Mouse (Mus musculus) heart, embryonic 14.5 days (tissue): ENCODE results near the gene Zcchc2. TPM values are rescaled to one million over a fixed set of nuclear protein-coding genes. Genes with fewer than 3 reads are reported as not detected.

Source experiments
- ATAC-seq: fragments of 200-750 bp; cut with Nextera tagmentation; 2 replicates; pipeline ENCODE4 v1.8.0; 2017; ENCODE audit warnings: low read depth, moderate TSS enrichment; ENCODE audit not compliant: insufficient number of reproducible peaks, insufficient read depth, low FRiP score
- H3K27ac ChIP-seq, 2 experiments: fragments of 200-500 bp in 1 of 2; fragments of 300-500 bp in 1 of 2; sonication (generic) in 1 of 2; replicated peaks in 1 of 2; 2 replicates each; pipeline ENCODE4 v1.5.1; 2012 to 2014; ENCODE audit warnings: low read depth in 2 of 2, low read length in 2 of 2, control low read depth in 1 of 2, mild to moderate bottlenecking in 1 of 2, mixed read lengths in 1 of 2; ENCODE audit not compliant: control insufficient read depth in 1 of 2, insufficient read depth in 1 of 2
- H3K27me3 ChIP-seq: fragments of 300-500 bp; sonication (generic); 2 replicates; pipeline ENCODE4 v1.6.1; 2014; ENCODE audit warnings: mild to moderate bottlenecking, low read length, control low read depth; ENCODE audit not compliant: control insufficient read depth, insufficient read depth
- H3K36me3 ChIP-seq: fragments of 300-500 bp; sonication (generic); 2 replicates; pipeline ENCODE4 v1.6.1; 2014; ENCODE audit warnings: mild to moderate bottlenecking, control low read depth, low read length, mixed read lengths; ENCODE audit not compliant: control insufficient read depth, insufficient read depth
- H3K4me1 ChIP-seq, 2 experiments: fragments of 200-500 bp in 1 of 2; fragments of 300-500 bp in 1 of 2; sonication (generic) in 1 of 2; 2 replicates each; pipeline ENCODE4 v1.6.1; 2012 to 2014; ENCODE audit warnings: low read length in 2 of 2, control low read depth in 1 of 2, mixed read lengths in 1 of 2; ENCODE audit not compliant: control insufficient read depth in 2 of 2, insufficient read depth in 2 of 2
- H3K4me2 ChIP-seq: fragments of 300-500 bp; sonication (generic); 2 replicates; pipeline ENCODE4 v1.6.1; 2014; ENCODE audit warnings: mild to moderate bottlenecking, low read length
- H3K4me3 ChIP-seq, 2 experiments: fragments of 200-500 bp in 1 of 2; fragments of 300-500 bp in 1 of 2; sonication (generic) in 1 of 2; 2 replicates each; pipeline ENCODE4 v1.5.1; 2012 to 2014; ENCODE audit warnings: low read length in 2 of 2, mild to moderate bottlenecking in 2 of 2, control low read depth in 1 of 2, low read depth in 1 of 2, moderate library complexity in 1 of 2; ENCODE audit not compliant: control insufficient read depth in 1 of 2, insufficient read depth in 1 of 2
- H3K9ac ChIP-seq: fragments of 300-500 bp; sonication (generic); 2 replicates; pipeline ENCODE4 v1.6.1; 2014; ENCODE audit warnings: mild to moderate bottlenecking, low read length
- H3K9me3 ChIP-seq: fragments of 300-500 bp; sonication (generic); 2 replicates; pipeline ENCODE4 v1.6.1; 2016; ENCODE audit warnings: low read length, control low read depth; ENCODE audit not compliant: control insufficient read depth
- WGBS: fragments of 180-500 bp; shearing (Covaris S2); extraction: QIAGEN DNeasy Blood & Tissue Kit; methylation state at CpG from one replicate; pipeline ENCODE4 v1.1.7; 2014; 5-methylcytosine and 5-hydroxymethylcytosine counted together
- polyA plus RNA-seq: library from polyadenylated mRNA; unstranded; fragments of >200 nt; fragmentation: Nextera tagmentation; extraction: Ambion mirVana; gene quantifications from 2 replicates; pipeline ENCODE4 v1.2.1, GENCODE M21; 2014

Zcchc2 gene
- polyA plus RNA-seq, 1 experiment from 2014 or later, result 2.3 TPM

DNA sequence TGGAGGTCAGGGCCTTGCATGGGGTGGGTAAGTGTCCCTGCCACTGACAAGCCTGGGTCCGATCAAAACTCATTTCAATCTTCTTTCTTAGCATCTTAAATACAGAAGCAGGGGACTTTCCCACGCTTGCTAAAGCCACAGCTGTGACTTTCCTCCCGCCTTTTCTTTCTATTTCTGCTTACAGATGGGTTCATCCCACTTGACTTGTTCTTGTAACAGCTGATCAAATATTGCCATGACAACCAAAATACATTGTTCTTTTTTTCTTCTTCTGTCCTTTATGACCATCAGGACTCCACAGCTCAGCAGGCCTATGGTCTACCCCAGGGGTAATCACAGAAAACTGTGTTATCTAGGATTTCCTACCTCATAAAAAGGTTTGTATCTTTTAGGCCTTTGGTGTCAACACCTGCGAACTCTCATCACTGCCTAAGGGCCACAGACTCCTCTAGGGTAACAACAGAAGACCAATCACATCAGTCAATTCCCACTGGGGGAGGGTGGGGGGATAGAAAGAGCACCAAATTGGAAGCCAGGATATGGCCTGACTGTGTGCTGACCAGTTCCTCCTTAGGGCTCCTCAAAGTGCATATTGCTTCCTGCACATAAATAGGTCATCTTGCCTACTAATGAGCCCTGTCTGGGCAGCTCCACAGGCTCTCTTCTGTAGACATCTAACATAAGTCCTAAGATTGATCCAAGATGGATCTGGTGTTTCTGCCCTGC is 71.1 kb downstream of the Zcchc2 start:
- 85% methylated on average over 4 of the region's 4 CpGs for WGBS
- Histone ChIP-seq H3K9me3 (no peaks in the 10 kb centered on the region), H3K4me2 (no peak overlapping the region), H3K4me1 (peaks cover 6 to 19% of the 10 kb centered on the region in 2 experiments), H3K4me3 (no peak overlapping the region), H3K27me3 (no peaks in the 10 kb centered on the region), H3K9ac (no peak overlapping the region), H3K27ac (no peak overlapping the region), H3K36me3 (no peaks in the 10 kb centered on the region)
- no peak for ATAC-seq

DNA sequence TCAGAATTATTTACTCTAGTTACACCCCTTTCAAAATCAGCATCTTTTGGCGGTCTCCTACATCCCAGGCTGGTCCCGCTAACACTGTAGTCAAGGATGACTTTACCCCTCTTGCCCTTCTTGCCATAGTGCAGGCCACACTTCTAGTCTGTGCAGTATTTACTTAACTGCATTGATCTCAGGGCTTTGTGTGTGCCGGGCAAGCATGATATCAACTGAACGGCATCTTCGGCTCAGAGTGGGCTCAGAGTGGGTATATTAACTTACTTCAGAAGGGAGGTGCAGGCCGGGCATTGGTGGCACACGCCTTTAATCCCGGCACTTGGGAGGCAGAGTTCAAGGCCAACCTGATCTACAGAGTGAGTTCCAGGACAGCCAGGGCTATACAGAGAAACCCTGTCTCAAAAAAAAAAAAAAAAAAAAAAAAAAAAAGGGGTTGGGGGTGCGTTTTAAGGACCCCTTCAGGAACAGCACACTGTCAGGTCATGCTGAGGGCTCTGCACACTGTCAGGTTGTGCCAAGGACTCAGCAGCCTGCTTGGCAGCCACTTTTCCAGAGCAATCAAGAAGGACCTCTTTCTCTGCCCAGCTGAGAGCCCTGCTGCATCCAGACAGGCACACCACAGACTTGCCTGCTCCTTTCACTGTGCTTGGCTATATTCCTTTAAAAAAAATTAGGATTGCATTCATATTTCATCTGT is 72.8 kb downstream of the Zcchc2 start:
- WGBS, result 90% methylated on average over 9 of the region's 9 CpGs
- ATAC-seq, result no peak

DNA sequence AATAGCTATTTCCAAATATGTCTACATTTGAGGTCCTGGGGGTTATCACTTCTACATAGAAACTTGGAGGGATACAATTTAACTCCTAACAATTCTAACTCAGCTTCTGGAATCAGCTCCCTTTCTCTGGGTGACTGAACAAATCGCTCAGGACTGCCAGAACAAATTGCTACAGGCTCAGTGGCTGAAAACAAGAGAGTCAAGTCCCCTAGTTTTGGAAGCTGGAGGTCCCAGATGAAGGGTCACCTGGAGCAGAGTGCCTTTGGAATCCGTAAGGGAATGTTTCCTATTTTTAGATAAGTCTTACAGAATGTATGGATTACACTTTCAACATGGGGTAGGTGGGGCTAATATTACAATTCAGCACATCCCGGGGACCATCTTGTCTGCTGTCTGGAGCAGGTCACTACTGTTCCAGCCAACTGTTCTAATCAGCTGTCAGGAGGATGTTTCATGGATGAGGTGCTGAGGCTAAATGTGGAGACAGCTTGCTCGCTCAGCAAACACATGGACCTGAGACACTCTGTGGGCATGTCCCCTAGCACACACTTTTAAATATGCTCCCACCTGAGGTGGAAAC is 73.5 kb downstream of the Zcchc2 start:
- Histone ChIP-seq H3K4me1 (peaks cover 6 to 19% of the 10 kb centered on the region in 2 experiments), H3K27ac (no peak overlapping the region; a peak in 1 of 4 replicates), H3K36me3 (no peaks in the 10 kb centered on the region), H3K9me3 (no peaks in the 10 kb centered on the region), H3K27me3 (no peaks in the 10 kb centered on the region), H3K4me3 (no peak overlapping the region), H3K4me2 (no peak overlapping the region; the same call in 1 of the 2 replicates), H3K9ac (no peak overlapping the region)
- ATAC-seq, result no peak
- 37% methylated on average over 4 of the region's 4 CpGs for WGBS

More for the DNA sequence above, 72.8 kb downstream of the Zcchc2 start:
- Histone ChIP-seq H3K9me3 (no peaks in the 10 kb centered on the region), H3K4me1 (peaks cover 6 to 19% of the 10 kb centered on the region in 2 experiments), H3K4me2 (no peak overlapping the region), H3K27ac (no peak overlapping the region), H3K4me3 (no peak overlapping the region), H3K27me3 (no peaks in the 10 kb centered on the region), H3K36me3 (no peaks in the 10 kb centered on the region), H3K9ac (no peak overlapping the region)

DNA sequence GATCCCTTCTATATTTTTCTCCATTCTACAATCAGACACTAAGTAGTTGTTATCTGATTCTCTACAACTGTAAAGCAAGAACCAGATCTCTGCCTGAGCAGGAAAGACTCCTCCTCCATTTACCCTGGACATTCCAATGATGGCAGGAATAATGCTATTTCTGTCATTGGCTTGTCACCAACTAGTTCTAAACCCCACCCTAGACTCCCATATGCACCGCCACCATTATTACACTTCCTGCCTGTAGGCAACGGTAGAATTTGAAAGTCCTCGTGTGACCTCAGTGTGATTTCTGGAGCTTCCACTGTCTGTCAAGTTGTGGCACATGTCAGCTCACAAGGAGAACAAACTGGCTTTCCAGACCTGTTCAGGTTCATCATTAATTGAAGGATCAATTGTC is 74.1 kb downstream of the Zcchc2 start:
- Histone ChIP-seq H3K27me3 (no peaks in the 10 kb centered on the region), H3K4me3 (no peak overlapping the region), H3K9me3 (no peaks in the 10 kb centered on the region), H3K4me1 (peaks cover 6 to 19% of the 10 kb centered on the region in 2 experiments), H3K9ac (no peak overlapping the region), H3K27ac (no peak overlapping the region; a peak in 1 of 4 replicates), H3K4me2 (no peak overlapping the region; the same call in 1 of the 2 replicates), H3K36me3 (no peaks in the 10 kb centered on the region)
- 12% methylated on average over 3 of the region's 3 CpGs for WGBS
- ATAC-seq, result no peak

DNA sequence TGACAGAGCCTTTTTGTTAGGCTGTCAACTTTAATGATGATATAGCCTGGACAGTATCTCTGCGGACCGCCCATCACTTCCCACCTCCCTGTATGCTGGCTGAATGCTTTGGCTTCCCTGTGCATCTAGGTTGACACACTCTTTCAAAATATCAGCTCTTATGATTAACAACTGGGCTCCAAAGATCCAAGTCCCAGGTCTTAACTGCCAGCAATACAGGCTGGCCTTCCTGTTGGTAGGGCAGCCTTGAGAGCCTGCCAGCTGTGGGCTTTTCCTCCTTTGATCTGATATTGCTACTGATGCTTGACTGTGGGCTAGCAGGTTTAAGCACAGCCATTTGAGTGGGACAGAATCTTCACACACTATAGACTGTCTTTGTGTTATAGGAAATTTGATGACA is 74.5 kb downstream of the Zcchc2 start:
- Histone ChIP-seq H3K9me3 (no peaks in the 10 kb centered on the region), H3K4me2 (no peak overlapping the region), H3K9ac (no peak overlapping the region), H3K27me3 (no peaks in the 10 kb centered on the region), H3K4me1 (peaks cover 6 to 19% of the 10 kb centered on the region in 2 experiments), H3K36me3 (no peaks in the 10 kb centered on the region), H3K4me3 (no peak overlapping the region), H3K27ac (no peak overlapping the region)
- 89% methylated on average over 2 of the region's 2 CpGs for WGBS
- no peak for ATAC-seq

DNA sequence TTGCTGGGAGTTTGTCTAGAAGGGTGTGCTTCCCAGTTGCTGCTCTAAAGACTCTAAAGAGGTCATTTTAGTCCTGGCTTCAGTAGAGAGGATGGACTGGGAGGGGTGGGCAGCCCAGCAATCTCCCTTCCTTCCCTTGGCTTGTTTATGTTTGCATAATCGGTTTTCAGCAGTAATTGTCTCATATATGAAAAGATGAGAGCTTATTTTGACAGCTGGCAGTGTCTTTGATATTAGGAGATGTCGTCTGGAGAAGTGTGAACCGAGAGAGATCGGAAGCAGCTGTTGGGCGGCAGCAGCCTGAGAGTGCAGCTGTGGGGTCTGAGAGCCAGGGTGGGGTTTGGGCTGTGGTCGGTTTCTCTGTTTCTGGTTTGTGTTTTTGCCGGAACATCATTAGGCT is 75.5 kb downstream of the Zcchc2 start:
- Histone ChIP-seq H3K36me3 (no peaks in the 10 kb centered on the region), H3K4me1 (peaks cover 6 to 19% of the 10 kb centered on the region in 2 experiments), H3K27ac (no peak overlapping the region), H3K4me3 (no peak overlapping the region), H3K4me2 (no peak overlapping the region), H3K9ac (no peak overlapping the region), H3K27me3 (no peaks in the 10 kb centered on the region), H3K9me3 (no peaks in the 10 kb centered on the region)
- no peak for ATAC-seq
- WGBS, result 42% methylated on average over 7 of the region's 7 CpGs

DNA sequence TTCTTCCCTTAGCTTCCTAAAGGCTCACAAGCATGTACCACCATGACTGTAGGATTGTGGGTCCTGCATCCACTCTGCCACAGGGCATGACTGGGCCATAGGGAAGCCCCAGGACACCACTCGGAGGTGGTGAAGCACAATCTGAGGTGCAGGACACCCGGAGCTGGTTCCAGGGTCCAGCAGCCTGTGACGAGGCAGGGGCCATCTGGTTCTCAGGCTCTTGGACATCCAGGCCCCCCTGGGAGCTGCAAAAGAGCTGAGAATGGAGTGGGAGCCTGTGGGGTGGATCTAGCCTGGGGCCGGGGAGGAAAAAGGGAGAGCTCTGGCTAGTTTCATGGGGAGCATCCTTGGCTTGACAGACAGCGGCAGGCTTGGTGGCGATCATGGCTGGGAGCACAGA is 77.1 kb downstream of the Zcchc2 start:
- H3K9me3 ChIP-seq, result no peaks in the 10 kb centered on the region
- no peak overlapping the region for H3K9ac ChIP-seq
- H3K36me3 ChIP-seq, result no peaks in the 10 kb centered on the region
- H3K4me1 ChIP-seq, result peaks cover 6 to 25% of the 10 kb centered on the region in 2 experiments
- no peak overlapping the region for H3K4me2 ChIP-seq
- H3K27ac ChIP-seq, result no peak overlapping the region
- no peak overlapping the region for H3K4me3 ChIP-seq
- H3K27me3 ChIP-seq, result no peaks in the 10 kb centered on the region
- WGBS, result 61% methylated on average over 6 of the region's 6 CpGs
- ATAC-seq, result no peak
